Mouse (Mus musculus) liver, adult 2 months (tissue): ENCODE measurements around the gene Tubg2. TPM values are rescaled to one million over a fixed set of nuclear protein-coding genes. Genes with fewer than 3 reads are reported as not detected.

Source experiments
- DNase-seq: peaks from one replicate; pipeline ENCODE4 v3.0.0-alpha.2; 2011; ENCODE audit warnings: low read depth, low spot score; ENCODE audit errors: extremely low read depth
- H3K27ac ChIP-seq: fragments of 200-500 bp; replicated peaks from 2 replicates; pipeline ENCODE4 v1.5.1; 2012; ENCODE audit warnings: low read depth, mild to moderate bottlenecking, control low read depth, inconsistent platforms, low read length; ENCODE audit not compliant: insufficient read depth
- H3K27me3 ChIP-seq: fragments of 200-500 bp; 2 replicates; pipeline ENCODE4 v1.6.1; 2012; ENCODE audit warnings: mild to moderate bottlenecking, moderate library complexity, low read length, inconsistent platforms; ENCODE audit not compliant: control insufficient read depth, insufficient read depth
- H3K36me3 ChIP-seq: fragments of 200-500 bp; 2 replicates; pipeline ENCODE4 v1.6.1; 2012; ENCODE audit warnings: low read length, inconsistent platforms; ENCODE audit not compliant: control insufficient read depth, insufficient read depth
- H3K4me1 ChIP-seq: fragments of 200-500 bp; 2 replicates; pipeline ENCODE4 v1.6.1; 2011; ENCODE audit warnings: low read length; ENCODE audit not compliant: control insufficient read depth, insufficient read depth
- H3K4me3 ChIP-seq: fragments of 200-500 bp; 2 replicates; pipeline ENCODE4 v1.5.1; 2011; ENCODE audit warnings: low read depth, mild to moderate bottlenecking, control low read depth, low read length, moderate library complexity; ENCODE audit not compliant: insufficient read depth
- H3K79me2 ChIP-seq: fragments of 200-500 bp; 2 replicates; pipeline ENCODE4 v1.6.1; 2012; ENCODE audit warnings: inconsistent platforms, mild to moderate bottlenecking, low read length, moderate library complexity; ENCODE audit not compliant: control insufficient read depth, insufficient read depth
- H3K9ac ChIP-seq: fragments of 200-500 bp; 2 replicates; pipeline ENCODE4 v1.6.1; 2012; ENCODE audit warnings: low read depth, mild to moderate bottlenecking, control low read depth, inconsistent platforms, low read length
- CTCF ChIP-seq: fragments of 200-500 bp; IDR thresholded peaks from 2 replicates; pipeline ENCODE4 v1.5.1; 2011; ENCODE audit warnings: low read depth, low read length, control low read depth
- POLR2A ChIP-seq: fragments of 200-500 bp; IDR thresholded peaks from 2 replicates; pipeline ENCODE4 v1.6.1; 2011; ENCODE audit warnings: low read length, control low read depth; ENCODE audit not compliant: insufficient read depth; ENCODE audit errors: extremely low read depth
- WGBS: fragments of 180-500 bp; shearing (Covaris S2); methylation state at CpG from one replicate; pipeline ENCODE4 v1.1.7; 2018; 5-methylcytosine and 5-hydroxymethylcytosine counted together
- polyA plus RNA-seq: library from polyadenylated mRNA; depleted of rRNA; stranded (reverse); fragments of >200 nt; gene quantifications from 2 replicates; pipeline ENCODE4 v1.2.3, GENCODE M21; 2012
- total RNA-seq: library from RNA; depleted of rRNA; stranded (reverse); fragments of >200 nt; gene quantifications from 2 replicates; pipeline ENCODE4 v1.2.3, GENCODE M21; 2014

Gene Tubg2
- total and polyA plus RNA-seq, 2 experiments = 0.10 TPM; not detected in 1

GRCm38 (mm10) chr11:101180846-101181740, 25.4 kb downstream of the Tubg2 start:
- no peak for DNase-seq
- Histone ChIP-seq H3K27me3 (no peaks in the 10 kb centered on the region), H3K36me3 (no peaks in the 10 kb centered on the region), H3K4me3 (no peak overlapping the region), H3K79me2 (no peaks in the 10 kb centered on the region), H3K4me1 (peaks cover 3% of the 10 kb centered on the region; the same call in 1 of the 2 replicates), H3K27ac (no peak overlapping the region), H3K9ac (no peak overlapping the region)
- 34% methylated on average over 10 of the region's 10 CpGs for WGBS
- TF ChIP-seq POLR2A = no peak
- TF ChIP-seq CTCF = peak; percentile 84

- Histone ChIP-seq H3K4me3 (no peak overlapping the region), H3K79me2 (no peaks in the 10 kb centered on the region), H3K27me3 (no peaks in the 10 kb centered on the region), H3K9ac (no peak overlapping the region), H3K27ac (no peak overlapping the region), H3K4me1 (peaks cover 3% of the 10 kb centered on the region; the same call in 1 of the 2 replicates), H3K36me3 (no peaks in the 10 kb centered on the region)
- DNase-seq = no peak
- TF ChIP-seq CTCF = no peak
- TF ChIP-seq POLR2A = no peak
- 96% methylated on average over 11 of the region's 11 CpGs for WGBS
Measured at GRCm38 (mm10) chr11:101181961-101182360, 26.3 kb downstream of the Tubg2 start.

DNA sequence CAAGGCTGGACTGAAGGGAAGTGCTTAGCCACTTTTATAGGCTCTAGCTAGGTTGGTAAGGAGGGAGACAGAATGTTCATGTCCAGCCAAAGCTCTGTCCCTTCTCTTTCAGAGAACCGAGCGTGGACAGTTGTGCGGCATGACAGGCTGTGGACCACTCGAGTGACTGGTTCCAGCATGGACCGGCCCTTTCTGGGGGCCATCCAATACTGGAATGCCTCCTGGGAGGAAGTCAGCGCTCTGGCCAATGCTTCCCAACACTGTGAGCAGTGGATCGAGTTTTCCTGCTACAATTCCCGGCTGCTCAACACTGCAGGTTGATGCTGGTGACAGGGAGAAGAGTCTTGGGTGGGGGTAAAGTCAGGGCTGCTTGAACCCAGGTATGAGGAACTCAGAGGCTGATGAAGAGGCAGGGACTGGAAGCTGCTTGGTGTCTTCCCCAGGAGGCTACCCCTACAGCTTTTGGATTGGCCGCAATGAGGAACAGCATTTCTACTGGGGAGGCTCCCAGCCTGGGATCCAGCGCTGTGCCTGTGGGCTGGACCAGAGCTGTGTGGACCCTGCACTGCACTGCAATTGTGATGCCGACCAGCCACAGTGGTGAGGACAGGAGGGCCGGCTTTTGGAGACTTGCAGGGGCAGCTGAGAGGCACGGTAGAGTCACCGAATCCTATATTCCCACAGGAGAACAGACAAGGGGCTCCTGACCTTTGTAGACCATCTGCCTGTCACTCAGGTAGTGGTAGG, 27.2 kb downstream of the Tubg2 start:
- no peaks in the 10 kb centered on the region for H3K27me3 ChIP-seq
- H3K36me3 ChIP-seq = no peaks in the 10 kb centered on the region
- H3K79me2 ChIP-seq = no peaks in the 10 kb centered on the region
- H3K9ac ChIP-seq = no peak overlapping the region
- DNase-seq = no peak
- H3K4me3 ChIP-seq = no peak overlapping the region
- 87% methylated on average over 14 of the region's 14 CpGs for WGBS
- H3K27ac ChIP-seq = no peak overlapping the region
- H3K4me1 ChIP-seq = peaks cover 3% of the 10 kb centered on the region; the same call in 1 of the 2 replicates
- TF ChIP-seq CTCF (no peak), POLR2A (no peak)

DNA sequence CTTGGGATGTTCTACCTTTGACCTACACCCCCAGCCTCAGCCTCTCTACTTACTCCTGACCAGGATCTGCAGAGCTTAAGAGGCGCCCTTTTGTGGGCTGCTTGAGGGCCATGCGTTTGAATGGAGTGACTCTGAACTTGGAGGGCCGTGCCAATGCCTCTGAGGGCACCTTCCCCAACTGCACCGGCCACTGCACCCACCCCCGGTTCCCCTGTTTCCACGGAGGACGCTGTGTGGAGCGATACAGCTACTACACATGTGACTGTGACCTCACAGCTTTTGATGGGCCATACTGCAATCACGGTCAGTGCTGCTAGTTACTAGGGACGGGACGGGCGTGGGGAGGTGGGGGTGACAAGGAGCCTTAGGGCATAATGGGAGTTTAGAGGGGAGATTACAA, 29.3 kb downstream of the Tubg2 start:
- WGBS = 93% methylated on average over 12 of the region's 12 CpGs
- DNase-seq = no peak
- H3K4me3 ChIP-seq = no peak overlapping the region
- TF ChIP-seq POLR2A (no peak), CTCF (no peak)
- no peak overlapping the region for H3K9ac ChIP-seq
- no peak overlapping the region for H3K27ac ChIP-seq
- H3K79me2 ChIP-seq = no peaks in the 10 kb centered on the region
- no peaks in the 10 kb centered on the region for H3K36me3 ChIP-seq
- H3K27me3 ChIP-seq = no peaks in the 10 kb centered on the region
- H3K4me1 ChIP-seq = peaks cover 3% of the 10 kb centered on the region; the same call in 1 of the 2 replicates

DNA sequence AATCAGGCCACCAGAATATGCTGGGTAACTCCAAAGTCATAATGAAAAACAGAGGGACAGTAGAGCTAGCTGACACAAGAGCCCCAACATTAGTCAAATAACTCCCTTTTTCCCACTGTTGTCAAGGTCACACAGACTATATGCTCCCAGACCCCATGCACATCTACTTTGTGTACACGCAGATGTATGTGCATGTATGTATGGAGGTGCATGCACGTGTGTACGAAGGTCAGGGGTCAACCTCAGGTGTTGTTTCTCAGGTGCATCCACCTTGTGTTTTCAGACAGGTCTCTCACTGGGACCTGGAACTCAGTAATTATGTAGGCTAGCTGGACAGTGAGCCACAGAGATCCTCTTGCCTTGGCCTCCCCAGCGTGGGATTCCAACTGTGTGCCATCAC, 29.7 kb downstream of the Tubg2 start:
- 92% methylated on average over 4 of the region's 4 CpGs for WGBS

More for the DNA sequence above, 29.7 kb downstream of the Tubg2 start:
- Histone ChIP-seq H3K4me3 (no peak overlapping the region), H3K36me3 (no peaks in the 10 kb centered on the region), H3K79me2 (no peaks in the 10 kb centered on the region), H3K27ac (no peak overlapping the region), H3K4me1 (peaks cover 3% of the 10 kb centered on the region; the same call in 1 of the 2 replicates), H3K27me3 (no peaks in the 10 kb centered on the region), H3K9ac (no peak overlapping the region)
- TF ChIP-seq POLR2A = no peak
- no peak for TF ChIP-seq CTCF
- DNase-seq = no peak
